10 mouse cellular contexts compared by ENCODE assay signal in the genomic region with DNA sequence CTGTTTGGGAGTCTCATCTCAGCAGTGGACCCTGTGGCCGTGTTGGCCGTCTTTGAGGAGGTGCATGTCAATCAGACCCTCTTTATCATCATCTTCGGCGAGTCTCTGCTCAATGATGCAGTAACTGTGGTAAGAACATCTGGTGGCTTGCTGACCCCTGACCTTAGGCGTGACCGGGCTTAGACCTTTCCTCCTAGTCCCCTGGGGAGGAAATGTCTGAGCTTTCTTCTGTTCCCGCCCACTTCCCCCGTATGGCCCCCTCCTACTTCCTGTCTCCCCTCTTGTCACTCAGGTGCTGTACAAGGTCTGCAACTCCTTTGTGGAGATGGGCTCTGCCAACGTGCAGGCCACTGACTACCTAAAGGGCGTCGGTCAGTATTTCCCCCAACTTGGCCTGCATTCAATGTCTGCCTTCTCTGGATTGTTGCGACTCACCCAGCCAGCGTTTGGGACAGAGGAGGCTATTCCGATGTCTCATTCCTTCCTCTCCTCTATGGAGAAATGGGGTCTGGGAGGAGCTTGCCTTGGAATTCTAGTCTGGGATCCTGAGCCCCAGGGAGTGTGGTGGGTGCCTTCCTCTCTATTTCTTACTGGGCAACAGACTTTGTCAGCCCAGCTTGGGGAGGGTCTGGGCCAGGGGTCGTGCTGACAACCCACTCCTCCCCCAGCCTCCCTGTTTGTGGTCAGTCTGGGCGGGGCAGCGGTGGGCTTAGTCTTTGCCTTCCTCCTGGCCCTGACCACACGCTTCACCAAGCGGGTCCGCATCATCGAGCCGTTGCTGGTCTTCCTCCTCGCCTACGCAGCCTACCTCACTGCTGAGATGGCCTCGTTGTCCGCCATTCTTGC. TPM values are rescaled to one million over a fixed set of nuclear protein-coding genes. Genes with fewer than 3 reads are reported as not detected.
DNase-seq lines count a peak whose midpoint lies in the region; ATAC-seq and TF ChIP-seq lines count a peak whose summit lies in the region.
"Had no signal": no experiment of that assay in that cellular context is flagged by ENCODE, and none has a peak within 500 bp of the region (broad histone marks: within the 10 kb centered on the region; RNA-seq: fewer than 3 reads in every experiment).

No protein-coding gene starts in this region.

- TF ChIP-seq POLR2A in ES-Bruce4 (IDR thresholded peaks at IDR 0.05; ENCODE audit: insufficient read depth, low read length), result no peak

- H3K4me3 ChIP-seq in hindbrain, embryonic 11.5 days (ENCODE audit: low read depth, low read length), result no peak overlapping the region
- H3K4me3 ChIP-seq in hindbrain, postnatal 0 days (ENCODE audit: low read length), result no peak overlapping the region
- peak overlapping the region; percentile 31 for H3K4me3 ChIP-seq in ES-Bruce4 (ENCODE audit: low read depth, low read length)
- 0 out of 2 replicates have a peak overlapping the region, but pooled peaks have one; percentile 20 for H3K4me3 ChIP-seq in heart, embryonic 10.5 days
- H3K4me3 ChIP-seq in forebrain, embryonic 14.5 days (ENCODE audit: low read depth, low read length), result no peak overlapping the region
- H3K4me3 ChIP-seq in forebrain, embryonic 15.5 days, result no peak overlapping the region
- H3K4me3 ChIP-seq: midbrain, embryonic 12.5 days had no signal

- no peak overlapping the region for H3K27ac ChIP-seq in hindbrain, embryonic 11.5 days (ENCODE audit: low read depth, low read length)
- no peak overlapping the region for H3K27ac ChIP-seq in hindbrain, postnatal 0 days
- no peak overlapping the region for H3K27ac ChIP-seq in ES-Bruce4 (ENCODE audit: insufficient read depth, low read length)
- H3K27ac ChIP-seq in heart, embryonic 10.5 days, result peak overlapping the region; percentile 29; the same call in 1 of the 2 replicates
- no peak overlapping the region for H3K27ac ChIP-seq in forebrain, embryonic 14.5 days (ENCODE audit: low read depth, low read length)
- no peak overlapping the region for H3K27ac ChIP-seq in forebrain, embryonic 15.5 days (replicated peaks)
- H3K27ac ChIP-seq: midbrain, embryonic 12.5 days had no signal

- H3K4me1 ChIP-seq in hindbrain, embryonic 11.5 days (replicated peaks; ENCODE audit: control insufficient read depth, insufficient read depth, low read length), result peaks cover 2% of the 10 kb centered on the region; the same call in 1 of the 2 replicates
- H3K4me1 ChIP-seq in hindbrain, postnatal 0 days (ENCODE audit: insufficient read depth, low read length), result peaks cover 3% of the 10 kb centered on the region; the same call in 1 of the 2 replicates
- H3K4me1 ChIP-seq in ES-Bruce4 (ENCODE audit: control insufficient read depth, insufficient read depth, low read length), result peaks cover 5% of the 10 kb centered on the region
- peaks cover 30% of the 10 kb centered on the region for H3K4me1 ChIP-seq in heart, embryonic 10.5 days
- H3K4me1 ChIP-seq in forebrain, embryonic 14.5 days (ENCODE audit: control insufficient read depth, insufficient read depth, low read length), result peaks cover under 1% of the 10 kb centered on the region; the same call in 1 of the 2 replicates
- peaks cover 7% of the 10 kb centered on the region for H3K4me1 ChIP-seq in forebrain, embryonic 15.5 days

- DNase-seq in hindbrain, embryonic 11.5 days (ENCODE audit: low spot score), result peak; percentile 31
- no peak for DNase-seq in hindbrain, postnatal 0 days (ENCODE audit: low spot score)
- no peak for DNase-seq in heart, embryonic 10.5 days (ENCODE audit: low spot score)
- DNase-seq in forebrain, embryonic 14.5 days (ENCODE audit: low spot score), result no peak
- DNase-seq in ovary, postnatal 14 days (ENCODE audit: low spot score), result no peak
- DNase-seq: cerebellum, adult 9-10 months had no signal

- H3K36me3 ChIP-seq in hindbrain, embryonic 11.5 days (ENCODE audit: control insufficient read depth, insufficient read depth, low read length), result no peaks in the 10 kb centered on the region
- peaks cover 7% of the 10 kb centered on the region for H3K36me3 ChIP-seq in hindbrain, postnatal 0 days (ENCODE audit: insufficient read depth, low read length)
- H3K36me3 ChIP-seq in ES-Bruce4 (ENCODE audit: control insufficient read depth, insufficient read depth, low read length, poor library complexity, severe bottlenecking), result no peaks in the 10 kb centered on the region
- peaks cover 15% of the 10 kb centered on the region; the same call in 1 of the 2 replicates for H3K36me3 ChIP-seq in heart, embryonic 10.5 days
- peaks cover 21% of the 10 kb centered on the region; the same call in 1 of the 2 replicates for H3K36me3 ChIP-seq in forebrain, embryonic 14.5 days (ENCODE audit: control insufficient read depth, insufficient read depth, low read length)
- H3K36me3 ChIP-seq in forebrain, embryonic 15.5 days, result peaks cover 9% of the 10 kb centered on the region

- H3K9me3 ChIP-seq in hindbrain, embryonic 11.5 days (ENCODE audit: control insufficient read depth, low read length), result no peaks in the 10 kb centered on the region
- no peaks in the 10 kb centered on the region for H3K9me3 ChIP-seq in hindbrain, postnatal 0 days (ENCODE audit: low read length)
- H3K9me3 ChIP-seq in ES-Bruce4 (replicated peaks; ENCODE audit: control insufficient read depth, insufficient read depth, low read length, poor library complexity, severe bottlenecking), result no peaks in the 10 kb centered on the region
- no peaks in the 10 kb centered on the region for H3K9me3 ChIP-seq in heart, embryonic 10.5 days
- H3K9me3 ChIP-seq in forebrain, embryonic 14.5 days (replicated peaks; ENCODE audit: control insufficient read depth, low read length), result no peaks in the 10 kb centered on the region
- no peaks in the 10 kb centered on the region for H3K9me3 ChIP-seq in forebrain, embryonic 15.5 days
- H3K9me3 ChIP-seq: midbrain, embryonic 12.5 days had no signal

- WGBS in hindbrain, embryonic 11.5 days, result 59% methylated on average over 26 of the region's 26 CpGs
- WGBS in hindbrain, postnatal 0 days, result 58% methylated on average over 26 of the region's 26 CpGs
- WGBS in heart, embryonic 10.5 days, result 67% methylated on average over 26 of the region's 26 CpGs
- WGBS in forebrain, embryonic 14.5 days, result 84% methylated on average over 26 of the region's 26 CpGs
- 83% methylated on average over 26 of the region's 26 CpGs for WGBS in forebrain, embryonic 15.5 days

- no peak for TF ChIP-seq CTCF in hindbrain, postnatal 0 days (IDR thresholded peaks at IDR 0.05; ENCODE audit: low read depth)
- TF ChIP-seq CTCF in ES-Bruce4 (IDR thresholded peaks at IDR 0.05; ENCODE audit: low read depth, low read length), result no peak

- no peaks in the 10 kb centered on the region for H3K27me3 ChIP-seq in hindbrain, embryonic 11.5 days (ENCODE audit: control insufficient read depth, insufficient read depth, low read length)
- no peaks in the 10 kb centered on the region for H3K27me3 ChIP-seq in hindbrain, postnatal 0 days (ENCODE audit: insufficient read depth, low read length)
- H3K27me3 ChIP-seq in ES-Bruce4 (ENCODE audit: control insufficient read depth, insufficient read depth, low read length, poor library complexity, severe bottlenecking), result no peaks in the 10 kb centered on the region
- no peaks in the 10 kb centered on the region for H3K27me3 ChIP-seq in heart, embryonic 10.5 days (ENCODE audit: insufficient read depth, poor library complexity, severe bottlenecking)
- no peaks in the 10 kb centered on the region for H3K27me3 ChIP-seq in forebrain, embryonic 14.5 days (replicated peaks; ENCODE audit: control insufficient read depth, insufficient read depth, low read length)
- H3K27me3 ChIP-seq in forebrain, embryonic 15.5 days, result no peaks in the 10 kb centered on the region

- H3K4me2 ChIP-seq in hindbrain, embryonic 11.5 days (replicated peaks; ENCODE audit: low read depth, low read length), result no peak overlapping the region
- no peak overlapping the region for H3K4me2 ChIP-seq in hindbrain, postnatal 0 days (ENCODE audit: low read depth, low read length)
- no peak overlapping the region for H3K4me2 ChIP-seq in forebrain, embryonic 14.5 days (ENCODE audit: low read length)
- no peak overlapping the region for H3K4me2 ChIP-seq in forebrain, embryonic 15.5 days (replicated peaks)
- H3K4me2 ChIP-seq: midbrain, embryonic 12.5 days had no signal

- no peak for TF ChIP-seq EP300 in ES-Bruce4 (IDR thresholded peaks at IDR 0.05; ENCODE audit: insufficient read depth, low read depth, low read length)

- no peak overlapping the region for H3K9ac ChIP-seq in hindbrain, embryonic 11.5 days (ENCODE audit: low read depth, low read length)
- H3K9ac ChIP-seq in hindbrain, postnatal 0 days (replicated peaks; ENCODE audit: low read length), result no peak overlapping the region
- no peak overlapping the region for H3K9ac ChIP-seq in ES-Bruce4 (ENCODE audit: low read depth, poor library complexity, severe bottlenecking)
- no peak overlapping the region for H3K9ac ChIP-seq in forebrain, embryonic 14.5 days (ENCODE audit: low read length)
- H3K9ac ChIP-seq in forebrain, embryonic 15.5 days (replicated peaks), result no peak overlapping the region
- H3K9ac ChIP-seq: midbrain, embryonic 12.5 days had no signal

- no peak for ATAC-seq in hindbrain, embryonic 11.5 days (ENCODE audit: low FRiP score)
- ATAC-seq in hindbrain, postnatal 0 days, result no peak
- ATAC-seq in neutrophil, adult 5-6 weeks (ENCODE audit: extremely low read depth, insufficient number of reproducible peaks, low FRiP score, poor library complexity, severe bottlenecking), result 0 out of 2 replicates have a peak, but pooled peaks have one; percentile 14
- no peak for ATAC-seq in forebrain, embryonic 14.5 days
- no peak for ATAC-seq in forebrain, embryonic 15.5 days (replicated peaks)

RNA-seq across cellular contexts. Expression of gene Slc9a5, which starts 6.8 kb away (rescaled TPM):
- polyA plus RNA-seq in hindbrain, embryonic 11.5 days (2014; fragmentation: Nextera tagmentation; extraction: Ambion mirVana), result 3.9 and 4.5 TPM in 2 replicates
- 24.2 and 28.6 TPM in 2 replicates for total RNA-seq in hindbrain, postnatal 0 days (2014; rRNA removed)
- polyA plus RNA-seq in hindbrain, postnatal 0 days (2015; fragmentation: Nextera tagmentation; extraction: Ambion mirVana), result 10.3 and 10.6 TPM in 2 replicates
- polyA plus RNA-seq in ES-Bruce4 (2011; ENCODE audit: insufficient read depth, insufficient read length, low read depth, missing spikeins), result 13.7 and 14.7 TPM in 2 replicates
- polyA plus RNA-seq in heart, embryonic 10.5 days (2016; fragmentation: Nextera tagmentation; extraction: Ambion mirVana), result 1.8 and 2.4 TPM in 2 replicates
- 0.35 and 0.49 TPM in 2 replicates for total RNA-seq in neutrophil, adult 5-6 weeks (2017)
- 3.8 and 6.9 TPM in 2 replicates for polyA plus RNA-seq in forebrain, embryonic 14.5 days (2014; fragmentation: Nextera tagmentation; extraction: Ambion mirVana)
- polyA plus RNA-seq in forebrain, embryonic 15.5 days (2015; fragmentation: Nextera tagmentation; extraction: Ambion mirVana), result 6.9 and 7.9 TPM in 2 replicates

RNA-seq across cellular contexts. Expression of gene Fhod1, which starts 7.6 kb away (rescaled TPM):
- 1.8 and 3.6 TPM in 2 replicates for polyA plus RNA-seq in hindbrain, embryonic 11.5 days (2014; fragmentation: Nextera tagmentation; extraction: Ambion mirVana)
- total RNA-seq in hindbrain, postnatal 0 days (2014; rRNA removed), result 3.1 and 3.2 TPM in 2 replicates
- 0.45 and 1.1 TPM in 2 replicates for polyA plus RNA-seq in hindbrain, postnatal 0 days (2015; fragmentation: Nextera tagmentation; extraction: Ambion mirVana)
- polyA plus RNA-seq in ES-Bruce4 (2011; ENCODE audit: insufficient read depth, insufficient read length, low read depth, missing spikeins), result 13.0 and 15.4 TPM in 2 replicates
- 2.1 and 3.0 TPM in 2 replicates for polyA plus RNA-seq in heart, embryonic 10.5 days (2016; fragmentation: Nextera tagmentation; extraction: Ambion mirVana)
- total RNA-seq in neutrophil, adult 5-6 weeks (2017), result 21.8 and 22.2 TPM in 2 replicates
- polyA plus RNA-seq in forebrain, embryonic 14.5 days (2014; fragmentation: Nextera tagmentation; extraction: Ambion mirVana), result 0.39 and 0.48 TPM in 2 replicates
- polyA plus RNA-seq in forebrain, embryonic 15.5 days (2015; fragmentation: Nextera tagmentation; extraction: Ambion mirVana), result 0.34 and 0.48 TPM in 2 replicates

RNA-seq across cellular contexts. Expression of gene Plekhg4, which starts 17.7 kb away (rescaled TPM):
- polyA plus RNA-seq in hindbrain, embryonic 11.5 days (2014; fragmentation: Nextera tagmentation; extraction: Ambion mirVana), result 0.26 and 0.73 TPM in 2 replicates
- 6.3 and 7.3 TPM in 2 replicates for total RNA-seq in hindbrain, postnatal 0 days (2014; rRNA removed)
- 1.3 and 1.6 TPM in 2 replicates for polyA plus RNA-seq in hindbrain, postnatal 0 days (2015; fragmentation: Nextera tagmentation; extraction: Ambion mirVana)
- polyA plus RNA-seq in ES-Bruce4 (2011; ENCODE audit: insufficient read depth, insufficient read length, low read depth, missing spikeins), result 2.6 and 3.2 TPM in 2 replicates
- 0.12 and 0.44 TPM in 2 replicates for polyA plus RNA-seq in heart, embryonic 10.5 days (2016; fragmentation: Nextera tagmentation; extraction: Ambion mirVana)
- not detected in 2 replicates for total RNA-seq in neutrophil, adult 5-6 weeks (2017)
- 1.1 and 1.2 TPM in 2 replicates for polyA plus RNA-seq in forebrain, embryonic 14.5 days (2014; fragmentation: Nextera tagmentation; extraction: Ambion mirVana)
- 1.1 and 1.7 TPM in 2 replicates for polyA plus RNA-seq in forebrain, embryonic 15.5 days (2015; fragmentation: Nextera tagmentation; extraction: Ambion mirVana)

RNA-seq across cellular contexts. Expression of gene Tmem208, which starts 29.2 kb away (rescaled TPM):
- polyA plus RNA-seq in hindbrain, embryonic 11.5 days (2014; fragmentation: Nextera tagmentation; extraction: Ambion mirVana), result 102 and 105 TPM in 2 replicates
- 72.1 and 101 TPM in 2 replicates for total RNA-seq in hindbrain, postnatal 0 days (2014; rRNA removed)
- 138 and 143 TPM in 2 replicates for polyA plus RNA-seq in hindbrain, postnatal 0 days (2015; fragmentation: Nextera tagmentation; extraction: Ambion mirVana)
- 31.8 and 33.3 TPM in 2 replicates for polyA plus RNA-seq in ES-Bruce4 (2011; ENCODE audit: insufficient read depth, insufficient read length, low read depth, missing spikeins)
- 99.6 and 101 TPM in 2 replicates for polyA plus RNA-seq in heart, embryonic 10.5 days (2016; fragmentation: Nextera tagmentation; extraction: Ambion mirVana)
- total RNA-seq in neutrophil, adult 5-6 weeks (2017), result 27.6 and 39.2 TPM in 2 replicates
- polyA plus RNA-seq in forebrain, embryonic 14.5 days (2014; fragmentation: Nextera tagmentation; extraction: Ambion mirVana), result 130 and 141 TPM in 2 replicates
- 116 and 120 TPM in 2 replicates for polyA plus RNA-seq in forebrain, embryonic 15.5 days (2015; fragmentation: Nextera tagmentation; extraction: Ambion mirVana)

RNA-seq across cellular contexts. Expression of gene Lrrc29, which starts 29.3 kb away (rescaled TPM):
- 0.98 and 1.2 TPM in 2 replicates for polyA plus RNA-seq in hindbrain, embryonic 11.5 days (2014; fragmentation: Nextera tagmentation; extraction: Ambion mirVana)
- total RNA-seq in hindbrain, postnatal 0 days (2014; rRNA removed), result 1.9 and 5.2 TPM in 2 replicates
- 3.1 and 4.1 TPM in 2 replicates for polyA plus RNA-seq in hindbrain, postnatal 0 days (2015; fragmentation: Nextera tagmentation; extraction: Ambion mirVana)
- polyA plus RNA-seq in ES-Bruce4 (2011; ENCODE audit: insufficient read depth, insufficient read length, low read depth, missing spikeins), result 1.5 and 1.9 TPM in 2 replicates
- 1.5 and 1.9 TPM in 2 replicates for polyA plus RNA-seq in heart, embryonic 10.5 days (2016; fragmentation: Nextera tagmentation; extraction: Ambion mirVana)
- 3.3 and 4.9 TPM in 2 replicates for total RNA-seq in neutrophil, adult 5-6 weeks (2017)
- polyA plus RNA-seq in forebrain, embryonic 14.5 days (2014; fragmentation: Nextera tagmentation; extraction: Ambion mirVana), result 0.67 and 0.93 TPM in 2 replicates
- polyA plus RNA-seq in forebrain, embryonic 15.5 days (2015; fragmentation: Nextera tagmentation; extraction: Ambion mirVana), result 0.59 and 0.83 TPM in 2 replicates

Comparison
In these comparisons a context has a peak if more than half of its experiments do, and no peak if none do; other contexts are left out.
1. H3K4me3 ChIP-seq: peak in ES-Bruce4 (single experiment) and heart, embryonic 10.5 days (single experiment); none in hindbrain, embryonic 11.5 days (single experiment), hindbrain, postnatal 0 days (single experiment), forebrain, embryonic 14.5 days (single experiment) and forebrain, embryonic 15.5 days (single experiment).